Mouse (Mus musculus) limb, embryonic 14.5 days (tissue): ENCODE measurements around the gene Stab2. TPM values are rescaled to one million over a fixed set of nuclear protein-coding genes. Genes with fewer than 3 reads are reported as not detected.

Experiments
- ATAC-seq: fragments of 200-750 bp; cut with Nextera tagmentation; 2 replicates; pipeline ENCODE4 v1.8.0; 2017; ENCODE audit warnings: low read depth, moderate number of reproducible peaks, moderate TSS enrichment; ENCODE audit not compliant: low FRiP score
- DNase-seq: peaks from one replicate; pipeline ENCODE4 v3.0.0-alpha.2; 2015; ENCODE audit warnings: low spot score
- H3K27ac ChIP-seq: fragments of 300-500 bp; sonication (generic); replicated peaks from 2 replicates; pipeline ENCODE4 v1.5.1; 2014; ENCODE audit warnings: low read depth, mild to moderate bottlenecking, low read length, moderate library complexity, mixed read lengths
- H3K27me3 ChIP-seq: fragments of 300-500 bp; sonication (generic); 2 replicates; pipeline ENCODE4 v1.6.1; 2014; ENCODE audit warnings: low read length, mixed read lengths; ENCODE audit not compliant: control insufficient read depth, insufficient read depth
- H3K36me3 ChIP-seq: fragments of 300-500 bp; sonication (generic); 2 replicates; pipeline ENCODE4 v1.6.1; 2014; ENCODE audit warnings: mild to moderate bottlenecking, low read length, moderate library complexity, mixed read lengths; ENCODE audit not compliant: control insufficient read depth, insufficient read depth
- H3K4me1 ChIP-seq: fragments of 300-500 bp; sonication (generic); 2 replicates; pipeline ENCODE4 v1.6.1; 2014; ENCODE audit warnings: antibody characterized with exemption, low read length, mixed read lengths; ENCODE audit not compliant: control insufficient read depth, insufficient read depth
- H3K4me2 ChIP-seq: fragments of 300-500 bp; sonication (generic); replicated peaks from 2 replicates; pipeline ENCODE4 v1.6.1; 2014; ENCODE audit warnings: low read depth, mild to moderate bottlenecking, low read length, moderate library complexity; ENCODE audit not compliant: severe bottlenecking
- H3K4me3 ChIP-seq: fragments of 300-500 bp; sonication (generic); replicated peaks from 2 replicates; pipeline ENCODE4 v1.5.1; 2014; ENCODE audit warnings: low read length
- H3K9ac ChIP-seq: fragments of 300-500 bp; sonication (generic); 2 replicates; pipeline ENCODE4 v1.6.1; 2014; ENCODE audit warnings: mild to moderate bottlenecking, low read depth, low read length, moderate library complexity; ENCODE audit not compliant: severe bottlenecking
- H3K9me3 ChIP-seq: fragments of 300-500 bp; sonication (generic); 2 replicates; pipeline ENCODE4 v1.6.1; 2016; ENCODE audit warnings: low read length; ENCODE audit not compliant: control insufficient read depth
- POLR2A ChIP-seq: fragments of 200-500 bp; IDR thresholded peaks from 2 replicates; pipeline ENCODE4 v1.8.0; 2012; ENCODE audit warnings: inconsistent platforms, mild to moderate bottlenecking, moderate library complexity, borderline replicate concordance; ENCODE audit not compliant: insufficient read depth, insufficient read length; ENCODE audit errors: extremely low read depth
- WGBS: fragments of 180-500 bp; shearing (Covaris S2); extraction: QIAGEN DNeasy Blood & Tissue Kit; methylation state at CpG from one replicate; pipeline ENCODE4 v1.1.7; 2014; 5-methylcytosine and 5-hydroxymethylcytosine counted together
- polyA plus RNA-seq, 2 experiments: library from polyadenylated mRNA; depleted of rRNA in 1 of 2; stranded (reverse) in 1 of 2; unstranded in 1 of 2; fragments of >200 nt; fragmentation: Nextera tagmentation in 1 of 2; extraction: Ambion mirVana in 1 of 2; gene quantifications; 2 replicates each; pipeline versions ENCODE4 v1.2.1 to v1.2.3; 2012 to 2014

Gene Stab2
- polyA plus RNA-seq, 2 experiments: 0.20 to 0.92 TPM

GRCm38 (mm10) chr10:86862496-86862895 is 145.3 kb downstream of the Stab2 start:
- no peaks in the 10 kb centered on the region for H3K4me1 ChIP-seq
- no peak overlapping the region for H3K4me2 ChIP-seq
- no peak overlapping the region for H3K9ac ChIP-seq
- no peaks in the 10 kb centered on the region for H3K9me3 ChIP-seq
- no peak overlapping the region for H3K4me3 ChIP-seq
- no peaks in the 10 kb centered on the region for H3K27me3 ChIP-seq
- ATAC-seq (no peak), DNase-seq (no peak)
- H3K27ac ChIP-seq: no peak overlapping the region
- H3K36me3 ChIP-seq: no peaks in the 10 kb centered on the region
- no peak for TF ChIP-seq POLR2A
- WGBS: 89% methylated on average over 6 of the region's 6 CpGs

- H3K4me1 ChIP-seq: no peaks in the 10 kb centered on the region
- H3K27ac ChIP-seq: no peak overlapping the region
- no peak overlapping the region for H3K4me2 ChIP-seq
- H3K9ac ChIP-seq: no peak overlapping the region
- WGBS: 83% methylated on average over 4 of the region's 4 CpGs
- H3K27me3 ChIP-seq: no peaks in the 10 kb centered on the region
- ATAC-seq (no peak), DNase-seq (no peak)
- no peaks in the 10 kb centered on the region for H3K36me3 ChIP-seq
- no peaks in the 10 kb centered on the region for H3K9me3 ChIP-seq
- no peak overlapping the region for H3K4me3 ChIP-seq
- TF ChIP-seq POLR2A: no peak
Measured at GRCm38 (mm10) chr10:86860396-86860795, 147.4 kb downstream of the Stab2 start.

DNA sequence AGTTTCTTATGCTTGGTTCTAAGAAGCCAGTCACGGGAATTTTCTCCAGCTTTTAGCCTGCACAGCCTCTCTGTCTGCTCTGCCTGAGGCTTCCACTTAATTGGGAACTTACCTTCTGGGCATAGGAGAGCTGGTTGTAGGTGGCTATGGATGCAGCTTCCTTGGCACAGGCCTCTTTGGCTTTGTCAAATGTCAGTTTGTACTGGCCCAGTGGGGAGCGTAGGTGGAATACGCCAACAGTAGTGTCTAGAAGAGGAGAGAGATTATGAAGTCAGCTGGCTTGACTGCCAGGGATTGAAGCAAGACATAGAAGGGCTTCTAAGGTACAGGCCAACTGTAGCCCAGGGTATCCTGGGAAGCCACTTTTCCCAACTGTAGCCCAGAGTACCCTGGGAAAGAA is 154.4 kb downstream of the Stab2 start:
- no peak overlapping the region for H3K4me3 ChIP-seq
- H3K27ac ChIP-seq: no peak overlapping the region
- ATAC-seq: no peak
- WGBS: 79% methylated on average over 3 of the region's 3 CpGs
- no peaks in the 10 kb centered on the region for H3K4me1 ChIP-seq
- 0 out of 2 replicates have a peak, but pooled peaks cover 8% of the 10 kb centered on the region for H3K27me3 ChIP-seq
- no peaks in the 10 kb centered on the region for H3K36me3 ChIP-seq
- TF ChIP-seq POLR2A: no peak
- H3K9me3 ChIP-seq: no peaks in the 10 kb centered on the region
- no peak for DNase-seq
- H3K4me2 ChIP-seq: no peak overlapping the region
- H3K9ac ChIP-seq: no peak overlapping the region

GRCm38 (mm10) chr10:86852160-86852559 is 155.7 kb downstream of the Stab2 start:
- H3K9me3 ChIP-seq: no peaks in the 10 kb centered on the region
- H3K4me2 ChIP-seq: no peak overlapping the region
- no peak overlapping the region for H3K27ac ChIP-seq
- 84% methylated on average over 6 of the region's 6 CpGs for WGBS
- DNase-seq (no peak), ATAC-seq (no peak)
- no peaks in the 10 kb centered on the region for H3K4me1 ChIP-seq
- no peak for TF ChIP-seq POLR2A
- 0 out of 2 replicates have a peak, but pooled peaks cover 8% of the 10 kb centered on the region for H3K27me3 ChIP-seq
- no peak overlapping the region for H3K9ac ChIP-seq
- no peak overlapping the region for H3K4me3 ChIP-seq
- no peaks in the 10 kb centered on the region for H3K36me3 ChIP-seq

GRCm38 (mm10) chr10:86849508-86849907 is 158.3 kb downstream of the Stab2 start:
- no peaks in the 10 kb centered on the region for H3K36me3 ChIP-seq
- 0 out of 2 replicates have a peak, but pooled peaks cover 8% of the 10 kb centered on the region for H3K27me3 ChIP-seq
- H3K27ac ChIP-seq: no peak overlapping the region
- no peak overlapping the region for H3K4me3 ChIP-seq
- TF ChIP-seq POLR2A: no peak
- DNase-seq (no peak), ATAC-seq (no peak)
- whole genome bisulfite sequencing: 87% methylated on average over 4 of the region's 4 CpGs
- no peak overlapping the region for H3K9ac ChIP-seq
- H3K4me1 ChIP-seq: no peaks in the 10 kb centered on the region
- H3K4me2 ChIP-seq: no peak overlapping the region
- H3K9me3 ChIP-seq: no peaks in the 10 kb centered on the region

DNA sequence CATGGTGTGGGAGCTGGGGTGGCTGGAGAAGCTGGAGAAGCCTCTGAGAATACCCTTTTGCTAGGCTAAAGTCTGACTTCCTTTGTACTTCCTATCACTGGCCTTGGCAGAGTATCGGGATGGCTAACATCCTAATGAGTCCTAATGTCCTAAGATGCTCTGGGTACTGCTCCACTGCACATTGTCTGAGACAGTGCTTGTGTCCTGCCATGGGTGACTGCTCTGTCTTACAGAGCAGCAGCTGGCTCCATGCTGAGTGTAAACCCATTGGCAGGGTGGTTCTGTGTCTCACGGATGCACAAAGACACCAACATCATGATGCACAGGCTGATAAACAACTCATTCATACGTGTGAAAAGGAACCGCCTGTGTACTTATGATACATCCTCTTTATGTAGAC is 158.7 kb downstream of the Stab2 start:
- no peaks in the 10 kb centered on the region for H3K4me1 ChIP-seq
- no peaks in the 10 kb centered on the region for H3K9me3 ChIP-seq
- ATAC-seq (no peak), DNase-seq (no peak)
- no peak for TF ChIP-seq POLR2A
- 95% methylated on average over 4 of the region's 4 CpGs for WGBS
- H3K9ac ChIP-seq: no peak overlapping the region
- no peaks in the 10 kb centered on the region for H3K36me3 ChIP-seq
- no peak overlapping the region for H3K4me2 ChIP-seq
- H3K27ac ChIP-seq: no peak overlapping the region
- no peak overlapping the region for H3K4me3 ChIP-seq
- 0 out of 2 replicates have a peak, but pooled peaks cover 8% of the 10 kb centered on the region for H3K27me3 ChIP-seq
